Mouse (Mus musculus) forebrain, postnatal 0 days (tissue): ENCODE results near the gene Sept10. TPM values are rescaled to one million over a fixed set of nuclear protein-coding genes. Genes with fewer than 3 reads are reported as not detected.

Experiments
- ATAC-seq: fragments of 200-750 bp; cut with Nextera tagmentation; 2 replicates; pipeline ENCODE4 v1.8.0; 2017; ENCODE audit warnings: mild to moderate bottlenecking, moderate library complexity
- DNase-seq: peaks from one replicate; pipeline ENCODE4 v3.0.0-alpha.2; 2015
- H3K27ac ChIP-seq: fragments of 300-500 bp; sonication (generic); 2 replicates; pipeline ENCODE4 v1.5.1; 2014; ENCODE audit warnings: low read depth, mild to moderate bottlenecking, antibody characterized with exemption, low read length, moderate library complexity, mixed read lengths
- H3K27me3 ChIP-seq: fragments of 300-500 bp; sonication (generic); 2 replicates; pipeline ENCODE4 v1.6.1; 2014; ENCODE audit warnings: mild to moderate bottlenecking, low read length, mixed read lengths; ENCODE audit not compliant: insufficient read depth
- H3K36me3 ChIP-seq: fragments of 300-500 bp; sonication (generic); 2 replicates; pipeline ENCODE4 v1.6.1; 2014; ENCODE audit warnings: mild to moderate bottlenecking, moderate library complexity; ENCODE audit not compliant: insufficient read depth
- H3K4me1 ChIP-seq: fragments of 300-500 bp; sonication (generic); 2 replicates; pipeline ENCODE4 v1.6.1; 2014; ENCODE audit warnings: antibody characterized with exemption; ENCODE audit not compliant: insufficient read depth
- H3K4me2 ChIP-seq: fragments of 300-500 bp; sonication (generic); 2 replicates; pipeline ENCODE4 v1.6.1; 2014; ENCODE audit warnings: low read depth, mild to moderate bottlenecking, moderate library complexity
- H3K4me3 ChIP-seq: fragments of 300-500 bp; sonication (generic); 2 replicates; pipeline ENCODE4 v1.5.1; 2014; ENCODE audit warnings: low read depth, low read length, mixed read lengths
- H3K9ac ChIP-seq: fragments of 300-500 bp; sonication (generic); 2 replicates; pipeline ENCODE4 v1.6.1; 2014; ENCODE audit warnings: mild to moderate bottlenecking
- H3K9me3 ChIP-seq: fragments of 300-500 bp; sonication (generic); 2 replicates; pipeline ENCODE4 v1.6.1; 2016; ENCODE audit warnings: low read length
- CTCF ChIP-seq: sonication (generic); IDR thresholded peaks from 2 replicates; pipeline ENCODE4 v1.5.1; 2016; ENCODE audit warnings: antibody characterized with exemption, control low read depth, low read depth
- WGBS: fragments of 180-500 bp; shearing (Covaris S2); extraction: QIAGEN DNeasy Blood & Tissue Kit; methylation state at CpG from one replicate; pipeline ENCODE4 v1.1.7; 2014; 5-methylcytosine and 5-hydroxymethylcytosine counted together
- polyA plus RNA-seq: library from polyadenylated mRNA; unstranded; fragments of >200 nt; fragmentation: Nextera tagmentation; extraction: Ambion mirVana; gene quantifications from 2 replicates; pipeline ENCODE4 v1.2.1, GENCODE M21; 2015
- total RNA-seq: library from RNA; depleted of rRNA; stranded (reverse); fragments of >200 nt; gene quantifications from 2 replicates; pipeline ENCODE4 v1.2.3, GENCODE M21; 2014

Sept10 gene
- total and polyA plus RNA-seq, 2 experiments from 2014 or later = 9.8 to 13.6 TPM

DNA sequence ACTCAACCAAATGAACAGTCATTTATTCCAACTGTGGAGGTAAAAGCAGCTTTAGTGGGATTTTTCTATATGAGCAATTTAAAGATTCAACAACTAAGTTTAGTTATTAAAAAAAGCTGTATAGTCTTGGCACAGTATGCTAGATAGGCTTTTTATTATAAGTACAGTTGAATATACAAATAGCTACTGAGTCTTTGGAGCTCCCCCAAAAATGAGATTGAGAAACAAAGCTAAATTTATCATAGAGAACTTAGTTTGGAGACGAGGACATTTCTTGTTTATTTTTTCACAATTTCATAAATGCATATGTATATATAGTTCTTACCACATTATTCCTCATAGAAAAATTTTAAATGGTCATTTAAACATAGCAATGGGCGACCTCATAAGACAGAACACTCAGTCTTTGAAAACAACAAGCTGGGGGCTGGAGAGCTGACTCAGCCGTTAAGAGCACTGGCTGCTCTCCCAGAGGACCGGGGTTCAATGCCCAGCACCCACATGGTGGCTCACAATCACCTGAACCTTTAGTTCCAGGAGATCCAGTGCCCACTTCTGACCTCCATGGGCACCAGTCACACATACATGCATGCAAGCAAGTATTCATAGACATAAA lies 7.7 kb upstream of the Sept10 start:
- no peak overlapping the region for H3K27ac ChIP-seq
- DNase-seq = no peak

DNA sequence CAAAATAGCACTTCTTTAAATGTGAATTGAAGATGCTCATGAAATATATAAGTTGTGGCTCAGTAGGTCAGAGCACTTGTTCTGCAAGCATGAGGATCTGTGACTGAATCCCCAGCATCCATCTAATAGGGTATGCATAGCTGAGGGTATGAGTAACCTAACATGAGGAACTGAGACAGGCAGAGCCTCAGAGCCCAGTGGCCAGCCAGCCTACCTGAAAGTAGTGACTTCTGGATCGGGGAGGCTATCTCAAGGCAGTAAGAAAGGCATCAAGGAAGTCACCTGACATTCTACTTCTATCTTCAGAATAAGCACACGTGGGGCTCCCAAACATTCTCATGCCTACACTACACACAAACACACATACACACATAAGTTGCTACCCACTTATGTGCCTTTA lies 3.5 kb upstream of the Sept10 start:
- Histone ChIP-seq H3K9ac (no peak overlapping the region), H3K4me1 (peaks cover 20% of the 10 kb centered on the region), H3K27me3 (no peaks in the 10 kb centered on the region), H3K4me2 (peak overlapping the region; percentile 19; the same call in 1 of the 2 replicates), H3K9me3 (no peaks in the 10 kb centered on the region), H3K36me3 (no peaks in the 10 kb centered on the region), H3K4me3 (no peak overlapping the region), H3K27ac (no peak overlapping the region)
- no peak for TF ChIP-seq CTCF
- WGBS = 97% methylated on average over 2 of the region's 2 CpGs
- no peak for ATAC-seq
- no peak for DNase-seq

More for the DNA sequence above, 7.7 kb upstream of the Sept10 start:
- Histone ChIP-seq H3K27me3 (no peaks in the 10 kb centered on the region), H3K4me1 (peaks cover 6% of the 10 kb centered on the region; the same call in 1 of the 2 replicates), H3K36me3 (no peaks in the 10 kb centered on the region), H3K9me3 (no peaks in the 10 kb centered on the region), H3K4me2 (no peak overlapping the region), H3K4me3 (no peak overlapping the region), H3K9ac (no peak overlapping the region)
- ATAC-seq = no peak
- no peak for TF ChIP-seq CTCF
- 73% methylated on average over 4 of the region's 4 CpGs for WGBS

DNA sequence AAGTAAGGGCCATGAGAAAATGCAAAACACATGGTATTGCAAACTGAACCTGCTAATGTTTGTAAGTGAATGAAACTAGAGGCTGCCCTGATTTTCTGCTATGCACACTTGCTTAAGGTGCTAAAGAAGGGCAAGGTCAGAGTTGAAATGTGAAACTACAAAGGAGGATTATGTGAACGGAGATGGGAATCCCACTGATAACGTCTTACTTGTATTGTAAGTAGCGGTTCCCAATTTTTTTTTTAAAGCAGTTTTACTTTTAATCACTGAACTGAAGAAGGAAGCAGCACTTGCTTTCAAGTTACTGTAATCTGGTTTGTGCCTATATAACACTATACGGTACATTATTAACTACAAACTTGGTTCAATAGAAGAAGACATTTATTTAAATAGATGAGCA lies 2.2 kb upstream of the Sept10 start:
- no peaks in the 10 kb centered on the region for H3K9me3 ChIP-seq
- DNase-seq = no peak
- peak overlapping the region; percentile 92 for H3K4me2 ChIP-seq
- H3K27me3 ChIP-seq = no peaks in the 10 kb centered on the region
- TF ChIP-seq CTCF = no peak
- no peak overlapping the region for H3K27ac ChIP-seq
- H3K36me3 ChIP-seq = no peaks in the 10 kb centered on the region
- H3K4me3 ChIP-seq = no peak overlapping the region
- H3K9ac ChIP-seq = no peak overlapping the region
- 60% methylated on average over 4 of the region's 4 CpGs for WGBS
- peaks cover 20% of the 10 kb centered on the region for H3K4me1 ChIP-seq
- no peak for ATAC-seq

DNA sequence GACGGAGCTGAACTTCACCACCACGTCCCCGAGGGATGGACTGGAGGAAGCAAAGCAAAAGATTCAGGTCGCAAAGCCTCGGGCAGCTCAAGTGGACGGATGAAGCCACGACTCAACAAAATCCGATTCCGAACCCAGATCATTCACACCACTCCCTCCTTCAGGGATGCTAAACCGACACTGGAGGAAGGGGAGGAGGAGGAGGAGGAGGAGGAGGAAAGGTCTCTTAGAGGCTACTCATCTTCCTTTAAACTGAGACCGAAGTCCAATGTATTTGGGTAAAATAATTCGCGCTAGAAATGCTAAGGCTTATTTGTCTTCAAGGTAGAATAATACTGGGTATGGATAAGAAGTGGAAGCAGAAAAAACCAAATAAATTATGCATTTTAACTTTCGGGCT lies 1.7 kb upstream of the Sept10 start:
- no peak for ATAC-seq
- no peaks in the 10 kb centered on the region for H3K36me3 ChIP-seq
- no peak overlapping the region for H3K27ac ChIP-seq
- DNase-seq = no peak
- peak overlapping the region; percentile 91 for H3K4me3 ChIP-seq
- 44% methylated on average over 14 of the region's 14 CpGs for WGBS
- no peaks in the 10 kb centered on the region for H3K27me3 ChIP-seq
- peak overlapping the region; percentile 92 for H3K4me2 ChIP-seq
- peaks cover 20% of the 10 kb centered on the region for H3K4me1 ChIP-seq
- H3K9ac ChIP-seq = peak overlapping the region; percentile 90
- TF ChIP-seq CTCF = no peak
- H3K9me3 ChIP-seq = no peaks in the 10 kb centered on the region

DNA sequence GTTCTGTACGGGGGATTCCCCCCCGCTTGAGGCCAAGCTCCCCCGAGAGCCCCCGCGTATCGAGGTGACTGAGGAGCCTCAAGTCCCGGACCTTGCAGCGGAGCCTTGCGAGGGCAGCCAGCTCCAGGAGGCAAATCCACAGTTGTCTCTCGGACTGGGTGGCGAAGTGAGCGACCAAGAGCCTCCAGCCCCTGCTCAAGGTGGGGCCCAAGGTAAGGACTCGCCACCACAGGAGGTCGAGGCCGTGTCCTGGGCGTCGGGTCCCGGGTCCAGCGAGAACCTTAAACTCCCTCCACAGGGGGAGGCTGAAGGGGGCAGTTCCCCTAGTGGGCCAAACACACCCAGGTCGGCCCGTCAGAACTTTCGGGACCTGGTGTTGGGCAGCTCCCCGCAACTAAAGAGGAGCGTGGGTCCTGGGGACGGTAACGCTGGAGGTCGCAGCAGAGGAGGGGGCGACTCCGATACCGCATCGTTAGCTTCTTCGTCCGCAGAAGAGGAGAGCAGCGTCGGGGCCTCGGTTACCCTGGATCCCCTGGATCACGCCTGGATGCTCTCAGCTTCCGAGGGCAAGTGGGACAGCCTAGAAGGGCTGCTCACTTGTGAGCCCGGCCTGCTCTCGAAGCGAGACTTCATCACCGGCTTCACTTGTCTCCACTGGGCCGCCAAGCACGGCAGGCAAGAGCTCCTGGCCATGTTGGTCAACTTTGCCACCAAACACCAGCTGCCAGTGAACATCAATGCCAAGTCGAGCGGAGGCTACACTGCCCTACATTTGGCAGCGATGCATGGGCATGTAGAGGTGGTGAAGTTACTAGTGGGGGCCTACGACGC lies 839 bp upstream of the Sept10 start:
- no peaks in the 10 kb centered on the region for H3K36me3 ChIP-seq
- 0 out of 2 replicates have a peak, but pooled peaks have one; percentile 11 for TF ChIP-seq CTCF
- peaks cover 20% of the 10 kb centered on the region for H3K4me1 ChIP-seq
- H3K27me3 ChIP-seq = no peaks in the 10 kb centered on the region
- H3K9me3 ChIP-seq = no peaks in the 10 kb centered on the region
- WGBS = 2% methylated on average over 49 of the region's 49 CpGs
- H3K4me3 ChIP-seq = peak overlapping the region; percentile 91
- peak overlapping the region; percentile 92 for H3K27ac ChIP-seq
- peak overlapping the region; percentile 90 for H3K9ac ChIP-seq
- ATAC-seq (no peak; the same call in 1 of the 2 replicates), DNase-seq (peak; percentile 44)
- peak overlapping the region; percentile 92 for H3K4me2 ChIP-seq

DNA sequence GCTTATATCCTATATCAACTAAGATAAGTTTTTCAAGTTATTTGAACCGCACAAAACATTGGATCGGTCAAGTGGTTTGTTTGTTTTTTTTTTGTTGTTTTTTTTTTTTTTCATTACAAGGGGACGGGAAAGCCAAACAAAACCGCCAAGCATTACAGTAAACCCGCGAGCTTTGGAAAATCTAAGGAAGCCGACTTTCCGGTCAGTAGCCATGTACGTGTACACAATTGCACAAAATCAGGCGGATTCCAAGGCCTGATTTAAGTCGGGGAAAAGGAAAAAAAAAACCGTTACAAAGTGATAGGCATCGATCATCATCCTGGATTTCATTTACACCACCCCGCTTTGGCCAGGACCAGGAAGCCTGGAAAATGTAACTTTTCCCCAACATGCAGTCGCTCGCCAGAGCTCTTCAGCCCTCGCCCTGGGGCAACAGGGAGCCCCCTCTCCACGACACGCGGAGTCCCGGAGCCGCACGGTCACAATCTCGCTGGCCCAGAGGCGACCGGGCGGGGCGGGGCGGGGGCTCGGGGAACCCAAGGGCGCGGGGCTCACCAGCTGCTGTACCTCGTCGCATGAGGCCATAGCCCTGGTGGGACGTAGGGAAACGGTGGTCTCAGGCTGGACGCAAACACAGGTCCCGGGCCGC lies 699 bp downstream of the Sept10 start:
- TF ChIP-seq CTCF = no peak
- Histone ChIP-seq H3K4me3 (peak overlapping the region; percentile 91), H3K27me3 (no peaks in the 10 kb centered on the region), H3K4me1 (peaks cover 20% of the 10 kb centered on the region), H3K4me2 (peak overlapping the region; percentile 92), H3K36me3 (no peaks in the 10 kb centered on the region), H3K27ac (peak overlapping the region; percentile 92), H3K9ac (peak overlapping the region; percentile 90), H3K9me3 (no peaks in the 10 kb centered on the region)
- 1% methylated on average over 39 of the region's 39 CpGs for WGBS
- ATAC-seq (no peak), DNase-seq (peak; percentile 60)

DNA sequence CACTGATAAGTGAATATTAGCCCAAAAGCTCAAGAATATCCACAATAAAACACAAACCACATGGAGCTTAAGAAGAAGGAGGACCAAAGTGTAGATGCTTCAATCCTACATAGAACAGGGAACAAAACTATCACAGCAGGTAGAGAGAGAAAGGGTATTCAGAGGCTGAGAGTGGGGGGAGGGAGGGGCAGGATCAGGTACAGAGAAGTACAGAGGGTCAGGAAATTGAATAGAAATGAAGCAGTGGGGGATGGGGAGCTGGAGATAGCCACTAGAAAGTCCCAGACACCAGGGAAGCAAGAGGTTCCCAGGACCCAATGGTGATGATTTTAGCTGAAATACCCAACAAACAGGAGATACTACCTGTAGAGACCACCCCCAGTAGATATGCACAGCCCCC lies 21.6 kb downstream of the Sept10 start:
- DNase-seq = no peak
- H3K27ac ChIP-seq = no peak overlapping the region
- no peak overlapping the region for H3K9ac ChIP-seq
- ATAC-seq = no peak
- H3K9me3 ChIP-seq = no peaks in the 10 kb centered on the region
- H3K36me3 ChIP-seq = no peaks in the 10 kb centered on the region
- H3K4me3 ChIP-seq = no peak overlapping the region
- no peak for TF ChIP-seq CTCF
- no peaks in the 10 kb centered on the region for H3K4me1 ChIP-seq
- H3K4me2 ChIP-seq = no peak overlapping the region
- no peaks in the 10 kb centered on the region for H3K27me3 ChIP-seq
